Mouse (Mus musculus): ENCODE data around the gene Flt3.

GRCm38 (mm10) chr5:147430361-147430935, 30.2 kb upstream of the Flt3 start:
- TF ChIP-seq CTCF (IDR thresholded peaks at IDR 0.05; ENCODE audit: borderline replicate concordance, insufficient read depth, low read length) (no peak), POLR2A (IDR thresholded peaks at IDR 0.05; ENCODE audit: low read depth, low read length) (no peak)

Data from embryonic fibroblast, embryonic 13.5 days (primary cell).